Mouse (Mus musculus): ENCODE measurements at regions not wholly inside any gene's neighbourhood (a gene's known extent, or its start where the extent isn't known, plus 50 kb on each side); places are given as distances from the start of the nearest gene placed in this dataset.
"Not testable (repeated sequence)": the region's sequence is repeated elsewhere in the genome, so short reads cannot be mapped to it uniquely, and the experiment has no call there.

- no peak for DNase-seq
Measured at GRCm38 (mm10) chr5:67487965-67488409, 59.9 kb upstream of the Bend4 start.

- DNase-seq: not testable (repeated sequence)
Measured at GRCm38 (mm10) chr5:67490709-67491108, 62.6 kb upstream of the Bend4 start.

- no peak for DNase-seq
Measured at GRCm38 (mm10) chr5:67492893-67493302, 64.8 kb upstream of the Bend4 start.

DNA sequence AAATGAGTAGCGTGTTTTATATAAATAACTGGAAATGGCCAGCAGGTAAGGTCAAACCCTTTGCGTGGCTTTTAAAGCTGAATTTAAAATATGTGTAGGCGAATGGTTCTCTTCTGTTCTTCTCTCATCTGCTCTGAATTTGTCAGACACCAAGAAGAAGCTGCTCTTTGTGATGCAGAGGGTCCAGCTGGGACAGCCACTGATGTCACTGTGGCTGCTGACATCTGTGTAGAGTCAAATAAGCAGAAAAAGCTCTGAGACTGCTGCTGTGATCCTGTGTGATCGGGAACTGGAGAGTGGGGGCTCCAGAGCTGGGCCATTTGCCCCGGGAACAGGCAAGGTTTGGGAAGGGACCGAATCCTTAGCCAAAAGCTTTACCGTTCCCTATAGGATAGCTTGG lies 68.6 kb upstream of the Bend4 start:
- no peak for DNase-seq

- DNase-seq: no peak
Measured at GRCm38 (mm10) chr5:67520251-67520650, 87.4 kb upstream of the Shisa3 start.

DNA sequence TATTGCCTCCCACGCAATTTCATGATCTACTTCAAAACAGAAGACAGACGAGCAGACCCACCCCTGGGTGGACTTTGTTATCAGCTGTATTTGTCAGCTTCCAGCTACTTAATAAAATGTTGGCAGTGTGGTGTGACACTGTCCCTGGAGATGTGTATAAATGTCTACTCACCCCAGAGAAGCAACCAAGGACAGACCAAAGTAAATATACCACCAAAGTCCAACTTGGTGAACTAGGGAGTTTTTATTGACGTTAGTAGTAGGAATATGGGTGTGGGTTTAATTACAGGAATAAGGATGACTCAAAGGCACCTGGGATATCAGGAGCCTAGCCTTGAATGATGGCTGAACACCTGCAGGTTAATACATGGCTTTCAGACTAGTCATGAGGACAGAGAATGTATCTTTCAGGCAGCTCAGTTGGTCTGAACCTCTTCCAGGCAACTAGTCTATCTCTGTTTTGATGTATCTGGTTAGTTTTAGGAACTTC lies 86.2 kb upstream of the Shisa3 start:
- DNase-seq: no peak

DNA sequence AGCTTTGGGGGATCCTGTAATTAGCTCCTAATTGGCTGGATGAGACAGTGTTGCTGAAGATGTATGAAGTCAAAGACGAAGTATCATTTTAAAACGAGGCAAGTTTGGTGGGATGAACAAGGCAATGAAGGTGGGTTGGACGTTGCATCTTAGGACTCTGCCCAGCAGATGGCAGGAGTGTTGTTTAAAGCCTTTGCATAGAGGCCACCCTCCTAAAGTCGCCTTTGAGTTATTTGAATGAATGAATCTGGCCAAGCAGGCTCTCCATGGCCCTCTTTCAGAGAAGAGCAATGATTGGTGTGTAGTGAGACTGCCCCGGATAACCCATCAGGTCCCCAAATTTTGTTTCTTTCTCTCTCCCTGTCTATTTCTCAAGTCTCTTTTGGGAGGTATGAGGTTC lies 77.5 kb upstream of the Shisa3 start:
- no peak for DNase-seq

GRCm38 (mm10) chr5:67530957-67531356 lies 76.7 kb upstream of the Shisa3 start:
- peak; percentile 11 for DNase-seq

DNA sequence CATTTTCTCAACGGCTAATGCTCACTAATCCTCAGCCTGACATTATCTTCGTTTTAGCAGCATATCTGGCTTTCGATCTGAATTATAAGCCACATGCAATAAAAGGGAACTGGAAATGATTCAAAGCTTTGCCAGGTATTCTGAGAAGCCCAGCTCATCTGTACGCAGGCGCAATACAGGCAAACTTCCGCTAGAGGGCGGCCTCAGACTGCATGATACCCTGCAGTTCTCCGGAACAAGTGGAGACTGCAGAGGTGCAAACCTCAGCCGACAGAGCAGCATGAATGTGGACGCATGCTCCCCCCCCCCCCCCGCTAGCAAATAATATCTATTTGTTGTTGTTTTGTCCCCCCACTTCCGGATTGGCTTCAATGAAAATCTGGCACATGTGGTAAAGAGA lies 75.3 kb upstream of the Shisa3 start:
- peak; percentile 86 for DNase-seq

DNA sequence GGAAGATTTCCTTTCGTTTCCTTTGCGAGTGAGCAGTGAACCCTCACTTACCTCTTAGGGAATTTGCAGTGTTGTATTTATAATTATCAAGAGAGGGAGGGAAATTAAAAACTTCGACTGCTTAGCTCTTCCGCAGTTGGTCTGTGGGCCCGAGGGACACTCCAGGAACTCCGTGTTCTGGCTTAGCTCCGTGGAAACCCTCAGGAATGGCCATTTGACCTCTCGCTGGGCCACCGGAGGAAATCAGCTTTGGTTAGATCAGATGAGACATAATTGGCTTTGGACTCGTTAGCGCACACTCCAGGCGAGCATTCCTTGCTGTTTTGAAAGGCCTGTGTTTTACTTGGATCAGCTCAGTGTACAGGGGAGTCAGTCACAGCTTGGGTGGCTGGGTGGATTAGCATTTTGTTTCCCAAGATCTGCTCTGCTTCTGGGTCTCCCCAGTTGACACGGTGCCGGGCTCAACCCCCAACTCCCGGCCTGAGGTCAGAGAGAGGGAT lies 74.9 kb upstream of the Shisa3 start:
- peak; percentile 3 for DNase-seq

DNA sequence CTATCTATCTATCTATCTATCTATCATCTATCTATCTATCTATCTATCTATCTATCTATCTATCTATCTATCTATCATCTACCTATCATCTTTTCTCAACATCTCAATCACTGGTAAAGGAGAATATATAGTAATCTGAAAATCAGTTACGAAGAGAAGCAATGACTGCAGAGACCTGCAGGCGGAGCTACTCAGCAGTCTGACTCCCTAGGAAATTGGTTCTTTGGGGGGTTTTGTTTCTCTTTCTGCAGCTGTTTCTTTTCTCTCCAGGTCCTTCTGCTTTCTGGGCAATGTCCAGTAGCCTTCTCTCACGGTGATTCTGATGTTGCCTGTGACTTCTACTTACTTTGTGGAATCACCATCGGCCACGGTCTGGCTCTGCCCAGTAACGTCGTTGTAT lies 73.6 kb upstream of the Shisa3 start:
- DNase-seq: no peak

DNA sequence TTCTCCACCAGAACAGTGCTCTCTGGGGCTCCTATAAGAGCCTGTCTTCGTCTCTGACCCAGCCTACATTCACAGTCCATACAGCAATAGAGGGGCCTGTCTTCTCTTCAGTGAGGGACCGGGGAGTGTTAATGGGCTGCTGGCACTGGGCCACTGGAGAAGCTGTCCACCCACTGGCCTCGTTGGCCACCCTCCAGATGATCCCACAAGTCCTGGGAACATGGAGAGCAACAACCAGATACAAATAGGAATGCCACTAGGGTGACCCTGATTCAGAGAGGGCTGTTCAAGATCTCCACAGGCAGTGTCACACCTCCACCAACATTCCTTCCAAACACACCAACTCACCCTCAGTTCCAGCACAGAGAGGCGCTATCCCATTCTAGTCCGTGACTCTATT lies 69.7 kb upstream of the Shisa3 start:
- DNase-seq: no peak

- DNase-seq: no peak
Measured at GRCm38 (mm10) chr5:67539591-67540238, 68.0 kb upstream of the Shisa3 start.

- no peak for DNase-seq
Measured at GRCm38 (mm10) chr5:67541867-67542266, 65.8 kb upstream of the Shisa3 start.

- no peak for DNase-seq
Measured at GRCm38 (mm10) chr5:67544028-67544589, 63.6 kb upstream of the Shisa3 start.

DNA sequence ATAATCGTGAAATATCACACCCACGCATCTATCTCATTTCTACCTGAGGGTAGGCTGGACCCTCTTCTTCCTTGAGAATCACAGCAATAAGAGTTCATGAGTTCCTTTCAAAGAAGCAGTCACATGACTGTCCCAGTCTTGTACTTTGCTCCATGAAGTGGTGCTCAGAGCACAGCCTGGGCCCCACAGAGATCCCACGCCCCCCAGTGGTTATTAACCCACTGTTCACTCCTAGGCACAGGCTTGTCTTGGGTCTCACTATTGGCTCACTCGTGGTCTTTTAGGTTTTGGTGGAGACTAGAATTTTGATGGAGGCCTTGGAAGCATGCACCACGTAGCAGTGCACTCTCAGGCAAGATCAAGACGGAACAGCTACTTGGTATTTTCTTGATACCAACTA lies 57.4 kb upstream of the Shisa3 start:
- DNase-seq: no peak

GRCm38 (mm10) chr5:67551668-67552390 lies 55.9 kb upstream of the Shisa3 start:
- DNase-seq: no peak

- no peak for DNase-seq
Measured at GRCm38 (mm10) chr5:67552865-67553264, 54.8 kb upstream of the Shisa3 start.

Measured in lung, postnatal 14 days (tissue).